Mouse (Mus musculus): ENCODE results near the gene Washc2.
A peak's percentile ranks its signal among the peaks of the same experiment; 100 is the strongest.

Gene Washc2

GRCm38 (mm10) chr6:116264018-116264651 lies 56.3 kb downstream of the Washc2 start, which contains the start of gene Zfand4:
Gene Zfand4, plus strand, starts transcription at chr6:116264222.
- DNase-seq (ENCODE audit: low spot score): peak; percentile 94

- DNase-seq (ENCODE audit: low spot score): no peak
Measured at GRCm38 (mm10) chr6:116264836-116265235, 57.0 kb downstream of the Washc2 start.

DNA sequence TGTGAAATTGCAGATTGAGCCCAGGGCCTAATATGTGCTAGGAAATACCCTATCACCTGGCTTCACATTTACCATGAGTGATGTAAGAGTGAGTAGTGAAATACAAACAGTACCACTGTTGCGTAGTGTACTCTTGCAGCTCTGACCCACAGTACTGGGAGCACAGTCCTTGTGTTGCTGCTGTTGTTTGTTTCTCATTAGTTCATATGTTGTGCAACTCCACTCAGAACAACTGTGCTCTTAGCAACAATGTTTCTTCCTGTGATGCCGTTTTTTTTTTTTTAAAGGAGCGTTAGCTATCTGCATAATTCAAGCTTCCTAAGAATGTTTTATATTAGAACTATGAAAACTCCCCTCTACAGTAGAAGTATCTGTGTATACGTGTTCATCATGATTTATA lies 57.8 kb downstream of the Washc2 start:
- DNase-seq (ENCODE audit: low spot score): no peak

DNA sequence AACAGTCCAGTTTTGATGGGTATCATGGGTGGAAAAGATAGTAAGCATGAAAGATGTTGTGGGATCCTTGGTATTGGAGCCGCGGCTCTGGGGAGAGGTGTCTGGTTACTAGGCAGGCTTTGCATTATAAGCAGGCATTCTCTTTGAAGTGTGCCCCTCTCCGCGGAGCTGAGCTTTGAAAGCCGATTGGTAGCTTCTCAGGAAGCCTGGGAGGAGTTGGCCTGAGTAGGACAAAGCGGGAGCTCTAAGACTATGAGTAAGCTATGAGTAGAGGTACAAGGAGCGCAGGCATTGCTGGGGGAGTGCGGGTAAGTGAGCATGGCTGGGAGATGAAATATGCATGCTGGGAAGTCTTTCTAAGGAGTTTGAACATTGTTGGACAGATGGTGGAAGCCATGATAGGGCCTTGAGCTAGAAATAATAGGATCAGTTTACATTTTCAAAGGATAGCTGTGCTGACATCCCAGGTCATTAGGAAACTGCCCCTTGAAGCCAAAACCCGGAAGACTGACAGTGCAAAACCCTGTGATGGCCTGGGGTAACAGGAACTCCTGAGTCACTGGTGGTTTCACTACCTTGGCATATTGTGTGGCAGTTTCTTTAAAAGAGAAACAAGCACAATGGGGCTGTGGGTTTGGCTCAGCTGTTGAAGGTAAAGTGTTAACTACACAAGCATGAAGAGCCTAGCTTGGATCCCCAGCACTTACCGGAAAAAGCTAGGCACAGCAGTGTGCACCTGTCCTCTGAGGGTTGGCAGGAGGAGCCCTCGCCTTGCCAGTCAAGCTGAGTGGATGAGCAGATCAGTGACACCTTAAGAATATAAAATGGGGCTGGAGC lies 58.7 kb downstream of the Washc2 start:
- DNase-seq (ENCODE audit: low spot score): peak; percentile 43

DNA sequence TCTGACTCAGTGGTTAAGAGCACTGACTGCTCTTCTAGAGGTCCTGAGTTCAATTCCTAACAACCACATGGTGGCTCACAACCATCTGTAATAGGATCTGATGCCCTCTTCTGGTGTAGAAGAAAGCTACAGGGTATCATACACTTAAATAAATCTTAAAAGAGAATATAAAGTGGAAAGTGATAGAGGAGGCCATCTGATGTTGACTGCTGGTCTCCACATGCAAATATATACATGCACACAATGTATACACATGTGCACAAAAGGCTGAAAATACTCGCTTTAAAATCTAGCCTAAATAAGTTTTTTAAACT lies 59.2 kb downstream of the Washc2 start:
- DNase-seq (ENCODE audit: low spot score): no peak

- no peak for DNase-seq (ENCODE audit: low spot score)
Measured at GRCm38 (mm10) chr6:116275695-116276094, 67.9 kb downstream of the Washc2 start.

DNA sequence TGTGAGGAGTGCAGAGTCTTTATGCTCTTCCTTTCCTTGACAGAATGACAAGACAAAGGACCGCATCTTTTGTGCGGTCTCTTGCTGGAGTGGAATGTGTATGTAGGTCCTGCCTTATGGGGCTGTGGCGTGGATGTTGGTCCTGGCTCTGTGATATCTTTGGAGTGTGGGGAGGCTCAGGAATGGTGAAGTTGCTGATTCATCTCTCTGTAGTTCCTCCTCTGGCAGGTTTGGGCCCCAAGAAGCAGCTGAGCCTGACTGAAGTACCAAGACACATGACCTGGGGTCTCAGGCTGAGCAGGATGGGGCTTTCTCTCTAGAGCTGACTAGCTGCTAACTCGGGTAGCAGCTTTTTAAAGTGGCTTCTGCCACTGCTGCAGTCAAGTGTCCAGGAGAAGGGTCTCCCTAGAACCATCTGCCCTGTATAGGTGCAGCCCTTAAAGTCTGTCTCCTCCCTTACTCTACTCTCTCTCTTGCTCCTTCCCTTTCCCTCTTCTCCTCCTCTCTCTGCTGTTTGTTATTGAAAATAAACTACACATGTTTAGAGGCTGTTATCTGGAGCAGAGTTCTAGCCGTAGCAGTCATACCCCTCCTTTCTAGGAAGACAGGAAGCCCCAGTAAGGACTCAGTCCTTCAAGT lies 71.0 kb downstream of the Washc2 start:
- no peak for DNase-seq (ENCODE audit: low spot score)

GRCm38 (mm10) chr6:116281014-116281413 lies 73.2 kb downstream of the Washc2 start:
- DNase-seq (ENCODE audit: low spot score): no peak

DNA sequence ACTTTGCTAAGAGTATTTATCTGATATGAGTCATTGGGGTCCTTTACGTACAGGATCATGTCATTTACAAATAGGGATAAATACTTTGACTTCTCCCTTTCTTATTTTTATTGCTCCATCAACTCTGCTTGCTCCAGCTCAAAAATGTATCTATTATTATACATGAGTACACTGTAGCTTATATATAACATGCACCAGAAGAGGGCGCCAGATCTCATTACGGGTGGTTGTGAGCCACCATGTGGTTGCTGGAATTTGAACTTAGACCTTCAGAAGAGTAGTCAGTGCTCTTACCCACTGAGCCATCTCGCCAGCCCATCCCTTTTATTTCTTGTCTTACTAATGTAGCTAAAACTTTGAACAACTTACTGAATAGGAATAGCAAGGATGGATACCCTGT lies 74.7 kb downstream of the Washc2 start:
- no peak for DNase-seq (ENCODE audit: low spot score)

DNA sequence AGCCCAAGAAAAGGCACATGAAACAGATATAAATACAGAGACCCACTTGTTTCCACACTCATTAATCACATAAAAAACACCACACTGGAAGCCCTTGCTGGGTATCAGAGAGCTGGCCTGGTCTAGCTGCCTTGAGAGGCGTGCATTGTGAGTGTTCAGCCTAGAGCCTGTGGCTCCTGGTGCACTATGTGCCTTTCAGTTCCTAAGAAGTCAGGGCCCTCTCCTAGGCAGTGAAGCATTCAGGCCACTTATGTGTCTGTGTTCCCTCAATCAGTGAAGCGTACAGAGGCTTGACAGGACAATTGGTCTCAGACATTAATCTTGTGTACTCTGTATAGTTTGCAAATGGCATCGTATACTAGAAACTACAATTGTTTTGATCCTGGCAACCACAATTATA lies 75.4 kb downstream of the Washc2 start:
- DNase-seq (ENCODE audit: low spot score): no peak

- no peak for DNase-seq (ENCODE audit: low spot score)
Measured at GRCm38 (mm10) chr6:116286321-116286720, 78.5 kb downstream of the Washc2 start.

- peak; percentile 44 for DNase-seq (ENCODE audit: low spot score)
Measured at GRCm38 (mm10) chr6:116286870-116287575, 79.2 kb downstream of the Washc2 start.

- no peak for DNase-seq (ENCODE audit: low spot score)
Measured at GRCm38 (mm10) chr6:116311411-116311810, 103.6 kb downstream of the Washc2 start.
